Mouse (Mus musculus): ENCODE measurements around the gene Olfr191.
"Not testable (repeated sequence)": the region's sequence is repeated elsewhere in the genome, so short reads cannot be mapped to it uniquely, and the experiment has no call there.

Olfr191 gene

DNA sequence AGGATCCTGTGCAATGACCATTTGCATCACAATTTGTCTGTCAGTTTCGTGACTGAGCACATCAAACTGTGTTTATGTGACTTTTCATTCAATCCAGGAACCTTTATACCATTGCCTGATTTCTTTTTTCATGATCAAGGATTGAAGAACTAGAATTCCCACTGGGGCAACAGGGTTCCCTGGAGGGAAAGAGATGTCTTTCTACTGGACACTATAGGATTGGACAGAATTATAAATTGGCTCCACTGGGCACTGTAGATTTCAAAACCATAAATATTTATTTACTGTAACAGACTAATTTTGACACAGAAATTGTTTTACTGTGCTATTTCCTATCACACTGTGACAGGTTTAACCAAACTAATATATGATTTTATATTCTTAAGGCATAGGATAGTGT lies at the start of gene Olfr191:
TSS of gene Olfr191 (minus strand) at position 101 of the 400 bp plus-strand sequence.
- in situ Hi-C loops (cut with MboI, MseI) = not testable (repeated sequence)

- in situ Hi-C loops (cut with MboI, MseI) = no loop called here
Measured at GRCm38 (mm10) chr16:59130740-59131139, 41.1 kb upstream of the Olfr191 start.

DNA sequence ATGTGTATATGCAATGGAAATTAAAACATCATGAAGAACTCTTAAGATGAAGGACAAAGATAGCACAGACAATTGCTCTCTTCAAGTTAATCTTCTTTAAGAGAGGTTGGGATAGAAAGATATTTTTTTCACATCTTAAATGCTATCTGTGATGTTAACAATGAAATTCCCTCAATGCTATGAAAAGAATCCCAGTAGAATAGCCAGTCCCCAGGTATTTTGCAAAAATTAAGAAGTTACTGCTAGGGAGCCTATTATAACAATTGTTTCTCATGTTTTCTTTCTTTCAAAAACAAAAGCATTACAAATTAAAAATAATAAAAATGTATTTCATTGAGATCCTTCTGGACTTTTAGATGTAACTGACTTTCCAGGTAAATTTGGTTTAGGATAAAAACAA lies 31.3 kb upstream of the Olfr191 start, which contains the start of gene Olfr194:
TSS of gene Olfr194 (minus strand) at position 101 of the 400 bp plus-strand sequence.
- in situ Hi-C loops (cut with MboI, MseI) = no loop called here

GRCm38 (mm10) chr16:59111781-59112180 lies 22.2 kb upstream of the Olfr191 start, which contains the start of gene Olfr193:
Olfr193 (minus strand) TSS chr16:59111881.
- in situ Hi-C loops (cut with MboI, MseI) = no loop called here

GRCm38 (mm10) chr16:59108522-59108921 lies 18.9 kb upstream of the Olfr191 start:
- in situ Hi-C loops (cut with MboI, MseI) = not testable (repeated sequence)

DNA sequence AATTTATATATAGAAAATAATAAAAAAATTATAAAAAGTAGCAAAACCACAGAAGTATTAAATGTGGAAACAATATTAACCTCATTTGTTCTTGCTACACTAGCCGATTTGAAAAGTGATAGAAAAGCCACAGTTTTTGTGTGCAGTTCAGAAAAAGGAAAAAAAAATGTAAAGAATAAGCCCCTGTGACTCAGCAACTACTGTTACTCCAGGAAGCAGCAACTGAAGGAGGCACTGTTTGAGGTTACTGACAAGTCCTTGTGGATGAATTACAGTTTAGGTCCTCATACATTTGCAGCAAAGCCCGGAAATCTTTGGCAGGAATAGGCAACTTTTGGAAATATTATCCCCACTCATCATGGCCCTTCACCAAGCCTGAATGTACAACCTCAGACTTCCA lies 15.7 kb upstream of the Olfr191 start:
- in situ Hi-C loops (cut with MboI, MseI) = no loop called here

GRCm38 (mm10) chr16:59081113-59081512 lies 8.5 kb downstream of the Olfr191 start:
- in situ Hi-C loops (cut with MboI, MseI) = not testable (repeated sequence)

- in situ Hi-C loops (cut with MboI, MseI) = no loop called here
Measured at GRCm38 (mm10) chr16:59077905-59078304, 11.7 kb downstream of the Olfr191 start, which contains the start of gene Olfr190. Olfr190 (minus strand) TSS chr16:59078005.

GRCm38 (mm10) chr16:59073520-59073919 lies 16.1 kb downstream of the Olfr191 start:
- in situ Hi-C loops (cut with MboI, MseI) = no loop called here

GRCm38 (mm10) chr16:59071755-59072154 lies 17.9 kb downstream of the Olfr191 start:
- in situ Hi-C loops (cut with MboI, MseI) = no loop called here

DNA sequence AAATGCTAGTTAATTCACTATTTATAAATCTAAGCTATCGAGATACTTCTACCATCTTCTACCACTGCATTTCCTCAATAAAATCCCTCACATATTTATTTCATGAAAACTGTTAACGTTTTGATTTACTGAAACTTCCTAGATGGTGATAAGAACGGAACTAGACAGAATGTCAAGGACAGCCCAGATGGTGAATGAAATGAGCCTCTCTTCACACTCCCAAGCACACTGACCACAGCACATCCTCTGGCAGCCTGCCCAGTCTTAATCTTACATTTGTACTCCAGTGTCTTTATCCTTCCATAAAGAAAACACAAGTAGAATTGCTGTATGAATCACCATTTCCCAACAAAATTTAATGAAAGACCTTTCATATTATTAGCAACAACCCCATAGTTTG lies 27.2 kb downstream of the Olfr191 start:
- in situ Hi-C loops (cut with MboI, MseI) = not testable (repeated sequence)

GRCm38 (mm10) chr16:59049286-59049685 lies 40.3 kb downstream of the Olfr191 start:
- in situ Hi-C loops (cut with MboI, MseI) = not testable (repeated sequence)

GRCm38 (mm10) chr16:59048860-59049259 lies 40.8 kb downstream of the Olfr191 start:
- in situ Hi-C loops (cut with MboI, MseI) = no loop called here

DNA sequence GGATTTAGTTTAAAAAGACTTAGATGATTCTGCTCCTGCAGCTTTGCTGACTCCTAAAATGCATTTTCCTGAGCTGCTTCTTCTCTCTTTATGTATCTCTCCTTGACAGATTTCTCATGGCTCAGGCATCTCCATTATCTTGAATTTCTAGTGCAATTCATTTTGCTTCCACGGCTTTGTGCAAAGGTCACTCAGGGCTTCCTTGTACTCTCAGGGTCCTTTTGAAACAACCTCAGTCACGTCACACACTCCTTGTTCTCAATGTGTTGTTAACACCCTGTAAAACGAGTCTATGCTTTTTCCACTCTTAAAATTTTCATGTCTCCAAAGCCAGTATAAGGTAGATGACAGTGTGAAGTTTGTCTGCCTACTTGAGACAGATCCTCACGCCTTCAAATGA lies 42.0 kb downstream of the Olfr191 start:
- in situ Hi-C loops (cut with MboI, MseI) = no loop called here

- in situ Hi-C loops (cut with MboI, MseI) = no loop called here
Measured at GRCm38 (mm10) chr16:59045835-59046234, 43.8 kb downstream of the Olfr191 start.

DNA sequence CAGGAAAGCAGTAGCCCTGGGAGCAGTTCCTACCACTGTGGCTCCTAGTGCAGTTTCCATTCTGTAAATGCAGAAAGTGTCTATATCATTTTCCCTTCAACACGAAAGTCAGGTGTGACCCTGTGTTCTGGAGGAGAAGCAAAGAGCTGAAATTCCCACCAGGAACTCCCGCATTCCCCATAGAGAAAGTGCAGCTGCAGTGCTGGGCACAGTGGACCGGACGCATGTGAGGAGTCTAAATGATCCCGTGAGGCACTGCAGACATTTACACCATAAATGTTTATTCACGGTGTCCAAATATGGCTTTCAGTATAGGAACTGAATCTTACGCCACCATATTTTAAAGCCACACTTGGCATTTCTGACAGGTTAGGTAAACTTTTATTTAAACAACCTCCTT lies 49.9 kb downstream of the Olfr191 start, which contains the start of gene Olfr187:
TSS of gene Olfr187 (minus strand) at position 58 of the 400 bp plus-strand sequence.
- in situ Hi-C loops (cut with MboI, MseI) = no loop called here
